Mouse (Mus musculus) B cell, adult 62 days (primary cell): Measurements from ENCODE around the gene Exph5. TPM values are rescaled to one million over a fixed set of nuclear protein-coding genes. Genes with fewer than 3 reads are reported as not detected.

Experiments used
- total RNA-seq: library from RNA; stranded (reverse); gene quantifications from 4 replicates; pipeline ENCODE4 v1.2.4, GENCODE M21; 2023

Exph5 gene
- total RNA-seq: not detected in 4 replicates

DNA sequence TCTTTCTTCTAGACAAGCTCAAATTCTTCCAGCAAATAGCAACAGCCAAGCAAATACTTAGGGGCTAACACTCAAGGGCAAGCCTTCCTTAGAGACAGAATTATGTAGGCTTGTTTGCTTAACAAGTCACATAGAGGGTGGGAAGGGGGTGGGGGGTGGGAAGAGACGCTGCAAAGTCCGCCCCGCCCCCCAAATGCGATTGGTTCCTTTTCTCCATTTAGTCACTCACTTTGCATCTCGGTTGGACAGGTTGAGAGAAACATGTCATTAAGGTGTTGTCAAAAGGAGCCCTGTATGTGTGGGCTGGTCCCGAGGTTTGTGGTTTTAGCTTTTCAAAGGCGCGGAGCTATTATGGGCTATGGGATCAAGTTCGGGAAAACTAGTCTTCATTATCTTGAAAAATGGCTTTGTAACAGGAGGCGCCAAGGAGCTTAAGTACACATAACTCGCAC, at the start of gene Exph5:
Gene Exph5 (plus strand): TSS at position 402 of the 452 bp plus-strand sequence.

DNA sequence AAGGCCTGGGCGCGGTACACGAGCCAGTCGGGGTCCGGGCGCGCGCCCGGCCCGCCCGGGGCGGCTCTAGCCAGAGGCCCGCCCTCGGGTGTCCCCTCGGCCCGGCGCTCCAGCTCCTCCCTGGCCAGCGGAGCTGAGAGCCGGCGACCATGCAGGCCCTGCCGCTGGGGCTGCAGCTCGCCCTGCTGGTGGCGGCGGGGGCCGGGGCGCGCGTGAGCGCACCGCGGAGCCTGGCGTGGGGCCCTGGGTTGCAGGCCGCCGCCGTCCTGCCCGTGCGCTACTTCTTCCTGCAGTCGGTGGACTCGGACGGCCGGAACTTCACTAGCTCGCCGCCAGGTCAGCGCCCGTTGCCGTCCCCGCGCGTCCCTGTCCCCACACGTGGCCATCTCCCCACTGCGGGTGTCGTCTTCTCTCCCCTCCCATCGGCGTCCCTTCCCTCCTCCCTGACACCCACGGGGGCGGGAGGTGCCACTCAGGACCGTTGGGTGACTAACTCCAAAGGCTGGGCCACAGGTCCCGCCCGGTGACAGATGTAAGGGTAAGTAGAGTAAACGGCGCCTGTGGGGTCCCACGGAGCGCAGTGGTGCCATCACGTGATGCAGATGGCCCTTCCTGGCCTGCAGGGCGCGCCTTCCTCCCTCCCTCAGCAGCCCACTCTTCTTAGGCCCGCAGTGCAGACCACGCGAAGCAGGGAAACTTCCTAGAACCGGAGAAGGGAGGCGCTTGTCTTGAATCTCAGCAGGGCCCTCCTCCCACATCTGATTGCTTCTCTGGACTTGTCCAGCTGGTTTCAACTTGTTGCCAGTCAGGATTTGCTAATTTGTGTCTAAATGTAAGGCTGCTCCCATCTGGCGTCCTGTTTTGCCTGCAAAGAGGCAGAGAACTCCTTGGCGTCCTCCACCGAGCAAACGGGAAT, 82.7 kb downstream of the Exph5 start, which contains the start of gene Kdelc2:
Gene Kdelc2 (plus strand): TSS at position 75 of the 916 bp plus-strand sequence.

GRCm38 (mm10) chr9:53402291-53402711, 100.8 kb downstream of the Exph5 start, which contains the start of gene 4930550C14Rik:
Gene 4930550C14Rik (plus strand): TSS chr9:53402325.

Other genes starting within 250 kb of the Exph5 start
- 34.0 to 38.2 TPM (median 37.1 TPM) in 4 replicates for gene Ddx10, start 53.6 kb upstream of the Exph5 start, total RNA-seq
- gene Kdelc2, start 82.4 kb downstream of the Exph5 start, total RNA-seq: 0.37 to 0.60 TPM (median 0.54 TPM) in 4 replicates
- gene 4930550C14Rik, start 100.7 kb downstream of the Exph5 start, total RNA-seq: not detected in 4 replicates
- 52.0 to 67.0 TPM (median 60.7 TPM) in 4 replicates for gene Atm, start 235.1 kb downstream of the Exph5 start, total RNA-seq
- 19.2 to 25.0 TPM (median 19.9 TPM) in 4 replicates for gene Npat, start 235.4 kb downstream of the Exph5 start, total RNA-seq